Comparison of ENCODE assay signal across 32 mouse cellular contexts in genomic region chr8:46511336-46511735, GRCm38 (mm10). TPM values are rescaled to one million over a fixed set of nuclear protein-coding genes. Genes with fewer than 3 reads are reported as not detected.
DNase-seq lines count a peak whose midpoint lies in the region; ATAC-seq and TF ChIP-seq lines count a peak whose summit lies in the region.
"Had no signal": no experiment of that assay in that cellular context is flagged by ENCODE, and none has a peak within 500 bp of the region (broad histone marks: within the 10 kb centered on the region; RNA-seq: fewer than 3 reads in every experiment).

No protein-coding gene starts in this region.

- H3K4me1 ChIP-seq in CH12.LX (ENCODE audit: control insufficient read depth in 1 of 2, insufficient read depth in 2 of 2): peaks cover 12 to 52% of the 10 kb centered on the region in 2 experiments
- H3K4me1 ChIP-seq: hindbrain, embryonic 12.5 days; intestine, embryonic 15.5 days had no signal

- no peaks in the 10 kb centered on the region for H3K27me3 ChIP-seq in CH12.LX (replicated peaks)
- H3K27me3 ChIP-seq: embryonic facial prominence, embryonic 12.5 days; hindbrain, embryonic 12.5 days; intestine, embryonic 15.5 days; limb, embryonic 13.5 days; liver, embryonic 12.5 days had no signal

- H3K36me3 ChIP-seq in CH12.LX (replicated peaks in 1 of 2; ENCODE audit: control insufficient read depth in 1 of 2, insufficient read depth in 1 of 2, low read length in 1 of 2): peaks cover 5 to 42% of the 10 kb centered on the region in 2 experiments
- H3K36me3 ChIP-seq: embryonic facial prominence, embryonic 12.5 days; hindbrain, embryonic 12.5 days had no signal

- TF ChIP-seq RAD21 in CH12.LX (IDR thresholded peaks at IDR 0.05; ENCODE audit: low read depth, low read length): no peak; the same call in 1 of the 2 replicates

- dilution Hi-C loops in CH12.LX (cut with MboI; ENCODE audit: extremely low pct_ligation_motif_present, extremely low pct_unique_long_range_greater_than_20kb, low sequenced_read_pairs): no loop called here

- TF ChIP-seq CTCF in CH12.LX (conservative IDR thresholded peaks at IDR 0.05 in 1 of 2, IDR thresholded peaks at IDR 0.05 in 1 of 2; ENCODE audit: low read depth in 2 of 2, low read length in 2 of 2): no peak

- in situ Hi-C loops in CH12.LX (cut with MboI; ENCODE audit: low pct_ligation_motif_present, low pct_unique_long_range_greater_than_20kb, low sequenced_read_pairs): no loop called here

- H3K4me2 ChIP-seq in CH12.LX (ENCODE audit: insufficient read depth, low read depth, poor library complexity, severe bottlenecking): peak overlapping the region; percentile 4; the same call in 1 of the 2 replicates
- H3K4me2 ChIP-seq: embryonic facial prominence, embryonic 12.5 days; heart, embryonic 11.5 days; hindbrain, embryonic 12.5 days; intestine, embryonic 15.5 days; limb, embryonic 13.5 days; liver, embryonic 12.5 days had no signal

- TF ChIP-seq EP300 in CH12.LX (IDR thresholded peaks at IDR 0.05; ENCODE audit: low read length): peak; percentile 98

- H3K27ac ChIP-seq in CH12.LX (ENCODE audit: insufficient read depth, low read depth): no peak overlapping the region
- H3K27ac ChIP-seq: embryonic facial prominence, embryonic 12.5 days; hindbrain, embryonic 12.5 days; hindbrain, postnatal 0 days; intestine, embryonic 15.5 days; limb, embryonic 13.5 days; liver, embryonic 12.5 days; macrophage had no signal

- no peak for ATAC-seq in CD4-positive, CD25-positive, alpha-beta regulatory T cell, adult 4 months
- ATAC-seq: activated CD4-positive, CD25-positive, alpha-beta regulatory T cell, adult 4 months; forebrain, embryonic 14.5 days; hindbrain, postnatal 0 days; intestine, embryonic 15.5 days; liver, embryonic 12.5 days; lung, postnatal 0 days had no signal

- H3K79me2 ChIP-seq in CH12.LX (replicated peaks; ENCODE audit: control insufficient read depth, extremely low read depth, insufficient read depth, poor library complexity, severe bottlenecking): no peaks in the 10 kb centered on the region; the same call in 1 of the 2 replicates

- DNase-seq in CD4-positive, CD25-positive, alpha-beta regulatory T cell, adult 2 months (ENCODE audit: low read depth, low spot score): peak; percentile 13
- DNase-seq in CH12.LX (ENCODE audit: extremely low read depth): peak; percentile 81
- peak; percentile 54 for DNase-seq in thymus, postnatal 0 days (ENCODE audit: low spot score)
- peak; percentile 44 for DNase-seq in thymus, postnatal 4 days
- DNase-seq in layer of hippocampus, postnatal 10 days (ENCODE audit: low spot score in 2 of 2): no peak
- DNase-seq in layer of hippocampus, postnatal 36 days: no peak
- DNase-seq: adrenal gland, adult 2 months; adrenal gland, postnatal 36 days; cerebellum, adult 8-10 months; embryo, embryonic 11 days; gastrocnemius, adult 2 months; gastrocnemius, postnatal 36 days; heart, adult 18-20 months; heart, postnatal 36 days; kidney, adult 2 months; kidney, postnatal 4 days; lung, adult 18-20 months; midbrain, embryonic 14.5 days; retina, postnatal 1 day; right cerebral cortex, postnatal 14 days had no signal

- no peak for TF ChIP-seq POLR2A in CH12.LX (IDR thresholded peaks at IDR 0.05; ENCODE audit: low read depth, low read length)

- H3K9ac ChIP-seq in CH12.LX (ENCODE audit: insufficient read depth, low read depth): no peak overlapping the region
- H3K9ac ChIP-seq: embryonic facial prominence, embryonic 12.5 days; hindbrain, embryonic 12.5 days; intestine, embryonic 15.5 days; limb, embryonic 13.5 days; liver, embryonic 12.5 days had no signal

- no peaks in the 10 kb centered on the region for H3K9me3 ChIP-seq in CH12.LX (replicated peaks; ENCODE audit: low read length)
- H3K9me3 ChIP-seq: embryonic facial prominence, embryonic 12.5 days; hindbrain, embryonic 12.5 days; intestine, embryonic 15.5 days; limb, embryonic 13.5 days; liver, embryonic 12.5 days had no signal

- H3K4me3 ChIP-seq in CH12.LX (replicated peaks in 1 of 3; ENCODE audit: low read depth in 2 of 3, low read length in 2 of 3, poor library complexity in 1 of 3): no peak overlapping the region
- H3K4me3 ChIP-seq: embryonic facial prominence, embryonic 12.5 days; gastrocnemius, adult 2 months; hindbrain, embryonic 12.5 days; intestine, embryonic 15.5 days; limb, embryonic 13.5 days; liver, embryonic 12.5 days had no signal

TF ChIP-seq in CH12.LX, 34 proteins besides CTCF, POLR2A, EP300 and RAD21:
- TF ChIP-seq NRF1 (IDR thresholded peaks at IDR 0.05; ENCODE audit: low read depth, low read length) (no peak), SIN3A (IDR thresholded peaks at IDR 0.05; ENCODE audit: low read length) (peak; percentile 71), KAT2A (IDR thresholded peaks at IDR 0.05; ENCODE audit: insufficient replicate concordance, low read length) (0 out of 2 replicates have a peak, but pooled peaks have one; percentile 33), HCFC1 (IDR thresholded peaks at IDR 0.05; ENCODE audit: low read depth, low read length) (no peak), CHD1 (IDR thresholded peaks at IDR 0.05; ENCODE audit: low read depth, low read length) (no peak), MAFK (IDR thresholded peaks at IDR 0.05; ENCODE audit: insufficient replicate concordance, low read length) (peak; percentile 89), MXI1 (IDR thresholded peaks at IDR 0.05; ENCODE audit: low read depth, low read length) (no peak), NELFE (IDR thresholded peaks at IDR 0.05; ENCODE audit: low read depth, low read length) (no peak), ZKSCAN1 (IDR thresholded peaks at IDR 0.05; ENCODE audit: borderline replicate concordance, low read depth, low read length) (no peak), CHD2 (IDR thresholded peaks at IDR 0.05; ENCODE audit: low read length) (peak; percentile 69), MAZ (IDR thresholded peaks at IDR 0.05; ENCODE audit: low read depth, low read length) (peak; percentile 73; the same call in 1 of the 2 replicates), ZC3H11A (IDR thresholded peaks at IDR 0.05; ENCODE audit: low read depth, low read length) (no peak), PAX5 (IDR thresholded peaks at IDR 0.05; ENCODE audit: low read length) (no peak), USF1 (IDR thresholded peaks at IDR 0.05; ENCODE audit: low read depth, low read length) (no peak), IRF4 (IDR thresholded peaks at IDR 0.05; ENCODE audit: low read depth, low read length) (peak; percentile 95), USF2 (conservative IDR thresholded peaks at IDR 0.05; ENCODE audit: low read depth, low read length) (no peak), UBTF (IDR thresholded peaks at IDR 0.05; ENCODE audit: low read depth, low read length) (peak; percentile 100), ZMIZ1 (IDR thresholded peaks at IDR 0.05; ENCODE audit: low read depth, low read length) (no peak), MAX (IDR thresholded peaks at IDR 0.05; ENCODE audit: low read length) (no peak), TCF12 (IDR thresholded peaks at IDR 0.05; ENCODE audit: low read depth, low read length) (peak; percentile 78), BHLHE40 (IDR thresholded peaks at IDR 0.05; ENCODE audit: low read depth, low read length) (peak; percentile 75), MEF2A (IDR thresholded peaks at IDR 0.05; ENCODE audit: borderline replicate concordance, low read depth, low read length) (peak; percentile 74; the same call in 1 of the 2 replicates), JUND (conservative IDR thresholded peaks at IDR 0.05; ENCODE audit: low read depth, low read length) (peak; percentile 51), JUN (IDR thresholded peaks at IDR 0.05; ENCODE audit: insufficient read depth, low read depth, low read length) (peak; percentile 37; the same call in 1 of the 2 replicates), GABPA (IDR thresholded peaks at IDR 0.05; ENCODE audit: insufficient replicate concordance, low read depth, low read length) (no peak), MYC (IDR thresholded peaks at IDR 0.05; ENCODE audit: low read depth, low read length) (0 out of 2 replicates have a peak, but pooled peaks have one; percentile 38), POLR2AphosphoS2 (IDR thresholded peaks at IDR 0.05; ENCODE audit: low read depth, low read length) (no peak), ZNF384 (IDR thresholded peaks at IDR 0.05; ENCODE audit: low read depth, low read length) (peak; percentile 95), ETS1 (conservative IDR thresholded peaks at IDR 0.05; ENCODE audit: low read depth, low read length) (peak; percentile 57), RCOR1 (conservative IDR thresholded peaks at IDR 0.05; ENCODE audit: low read depth, low read length) (peak; percentile 95), E2F4 (IDR thresholded peaks at IDR 0.05; ENCODE audit: insufficient replicate concordance, low read depth, low read length) (0 out of 2 replicates have a peak, but pooled peaks have one; percentile 29), SMC3 (IDR thresholded peaks at IDR 0.05; ENCODE audit: low read depth, low read length) (no peak), TBP (conservative IDR thresholded peaks at IDR 0.05; ENCODE audit: low read depth, low read length) (peak; percentile 87; the same call in 1 of the 2 replicates), ELF1 (IDR thresholded peaks at IDR 0.05; ENCODE audit: low read depth, low read length) (0 out of 2 replicates have a peak, but pooled peaks have one; percentile 26)

RNA-seq across cellular contexts. Expression of gene Cenpu, which starts 40.5 kb away (rescaled TPM):
- polyA plus RNA-seq in CD4-positive, CD25-positive, alpha-beta regulatory T cell, adult 4 months (2017; shearing (Covaris generic)): 1 to 10 TPM; 6.1 to 8.2 TPM
- total RNA-seq in CH12.LX (2012; rRNA removed) (7.8 and 16.7 TPM in 2 replicates), CH12.LX (2014; rRNA removed) (26.8 and 32.4 TPM in 2 replicates)
- polyA plus RNA-seq in CH12.LX (2012; ENCODE audit: insufficient read length, low read depth): 27.7 and 28.3 TPM in 2 replicates
- polyA plus RNA-seq in thymus, postnatal 0 days (2015; fragmentation: Nextera tagmentation; extraction: Ambion mirVana): 15.5 and 16.3 TPM in 2 replicates
- 1 to 10 TPM; 3.2 to 5.1 TPM for total RNA-seq in layer of hippocampus, postnatal 10 days (2021)
- 1 to 10 TPM; 1.2 to 4.0 TPM for total RNA-seq in layer of hippocampus, postnatal 36 days (2021)

RNA-seq across cellular contexts. Expression of gene Acsl1, which starts 40.5 kb away (rescaled TPM):
- 10 to 100 TPM; 10.3 to 13.8 TPM for polyA plus RNA-seq in CD4-positive, CD25-positive, alpha-beta regulatory T cell, adult 4 months (2017; shearing (Covaris generic))
- total RNA-seq in CH12.LX (2012; rRNA removed) (8.7 and 11.2 TPM in 2 replicates), CH12.LX (2014; rRNA removed) (19.5 and 20.6 TPM in 2 replicates)
- polyA plus RNA-seq in CH12.LX (2012; ENCODE audit: insufficient read length, low read depth): 24.3 and 27.9 TPM in 2 replicates
- 6.6 and 8.4 TPM in 2 replicates for polyA plus RNA-seq in thymus, postnatal 0 days (2015; fragmentation: Nextera tagmentation; extraction: Ambion mirVana)
- total RNA-seq in layer of hippocampus, postnatal 10 days (2021): 10 to 100 TPM; 41.5 to 42.6 TPM
- total RNA-seq in layer of hippocampus, postnatal 36 days (2021): 10 to 100 TPM; 39.8 to 44.9 TPM

Comparison
In these comparisons a context has a peak if more than half of its experiments do, and no peak if none do; other contexts are left out.
1. DNase-seq: peak in CD4-positive, CD25-positive, alpha-beta regulatory T cell, adult 2 months (single experiment), CH12.LX (single experiment), thymus, postnatal 0 days (single experiment) and thymus, postnatal 4 days (single experiment); none in layer of hippocampus, postnatal 10 days (0 of 2) and layer of hippocampus, postnatal 36 days (0 of 2).